Mouse (Mus musculus) kidney, postnatal 0 days (tissue): ENCODE results near the gene Rap1gap. TPM values are rescaled to one million over a fixed set of nuclear protein-coding genes. Genes with fewer than 3 reads are reported as not detected.
A peak's percentile ranks its signal among the peaks of the same experiment; 100 is the strongest.

Experiments used
- ATAC-seq: fragments of 200-750 bp; cut with Nextera tagmentation; replicated peaks from 2 replicates; pipeline ENCODE4 v1.8.0; 2017; ENCODE audit warnings: low read depth, moderate number of reproducible peaks, moderate TSS enrichment, moderate library complexity; ENCODE audit not compliant: low FRiP score
- DNase-seq: peaks from one replicate; pipeline ENCODE4 v3.0.0-alpha.2; 2016; ENCODE audit warnings: low spot score
- H3K27ac ChIP-seq: fragments of 300-500 bp; sonication (generic); 2 replicates; pipeline ENCODE4 v1.5.1; 2014; ENCODE audit warnings: mild to moderate bottlenecking
- H3K27me3 ChIP-seq: fragments of 300-500 bp; sonication (generic); 2 replicates; pipeline ENCODE4 v1.6.1; 2014; ENCODE audit warnings: low read length, mixed read lengths; ENCODE audit not compliant: insufficient read depth
- H3K36me3 ChIP-seq: fragments of 300-500 bp; sonication (generic); 2 replicates; pipeline ENCODE4 v1.6.1; 2014; ENCODE audit warnings: low read length, mixed read lengths; ENCODE audit not compliant: insufficient read depth
- H3K4me1 ChIP-seq: fragments of 300-500 bp; sonication (generic); replicated peaks from 2 replicates; pipeline ENCODE4 v1.6.1; 2014; ENCODE audit warnings: antibody characterized with exemption, low read length, mixed read lengths; ENCODE audit not compliant: insufficient read depth
- H3K4me2 ChIP-seq: fragments of 300-500 bp; sonication (generic); 2 replicates; pipeline ENCODE4 v1.6.1; 2014; ENCODE audit warnings: mild to moderate bottlenecking, low read length, moderate library complexity, mixed read lengths
- H3K4me3 ChIP-seq: fragments of 300-500 bp; sonication (generic); replicated peaks from 2 replicates; pipeline ENCODE4 v1.5.1; 2014; ENCODE audit warnings: low read depth, low read length
- H3K9ac ChIP-seq: fragments of 300-500 bp; sonication (generic); 2 replicates; pipeline ENCODE4 v1.6.1; 2014; ENCODE audit warnings: low read depth, low read length
- H3K9me3 ChIP-seq: fragments of 300-500 bp; sonication (generic); replicated peaks from 2 replicates; pipeline ENCODE4 v1.6.1; 2016; ENCODE audit warnings: low read length, inconsistent platforms, mixed read lengths
- CTCF ChIP-seq: IDR thresholded peaks from 2 replicates; pipeline ENCODE4 v1.5.1; 2016; ENCODE audit warnings: antibody characterized with exemption, low read depth, mild to moderate bottlenecking, moderate library complexity
- whole genome bisulfite sequencing: fragments of 180-500 bp; shearing (Covaris S2); extraction: QIAGEN DNeasy Blood & Tissue Kit; methylation state at CpG from one replicate; pipeline ENCODE4 v1.1.7; 2014; 5-methylcytosine and 5-hydroxymethylcytosine counted together
- polyA plus RNA-seq: library from polyadenylated mRNA; unstranded; fragments of >200 nt; fragmentation: Nextera tagmentation; extraction: Ambion mirVana; gene quantifications from 2 replicates; pipeline ENCODE4 v1.2.1, GENCODE M21; 2015

The Rap1gap gene
- polyA plus RNA-seq, 1 experiment from 2014 or later, result 30.6 TPM

GRCm38 (mm10) chr4:137721563-137721962, 57.0 kb downstream of the Rap1gap start:
- no peaks in the 10 kb centered on the region; the same call in 1 of the 2 replicates for H3K4me1 ChIP-seq
- no peak overlapping the region for H3K9ac ChIP-seq
- H3K9me3 ChIP-seq, result no peaks in the 10 kb centered on the region
- H3K4me3 ChIP-seq, result no peak overlapping the region
- no peak overlapping the region for H3K4me2 ChIP-seq
- DNase-seq, result no peak
- TF ChIP-seq CTCF, result no peak
- 60% methylated on average over 15 of the region's 15 CpGs for WGBS
- H3K27me3 ChIP-seq, result peaks cover 2% of the 10 kb centered on the region; the same call in 1 of the 2 replicates
- H3K36me3 ChIP-seq, result no peaks in the 10 kb centered on the region
- no peak overlapping the region for H3K27ac ChIP-seq
- ATAC-seq, result no peak

- DNase-seq (no peak), ATAC-seq (no peak)
- Histone ChIP-seq H3K27me3 (peaks cover 2% of the 10 kb centered on the region; the same call in 1 of the 2 replicates), H3K9ac (no peak overlapping the region), H3K4me1 (no peaks in the 10 kb centered on the region; the same call in 1 of the 2 replicates), H3K4me2 (no peak overlapping the region), H3K9me3 (no peaks in the 10 kb centered on the region), H3K36me3 (no peaks in the 10 kb centered on the region), H3K4me3 (no peak overlapping the region), H3K27ac (no peak overlapping the region)
- no peak for TF ChIP-seq CTCF
- WGBS, result 88% methylated on average over 3 of the region's 3 CpGs
These were observed 57.7 kb downstream of the Rap1gap start for GRCm38 (mm10) chr4:137722230-137722629.

- DNase-seq (peak; percentile 81), ATAC-seq (no peak)
- Histone ChIP-seq H3K36me3 (no peaks in the 10 kb centered on the region), H3K9ac (no peak overlapping the region), H3K27me3 (peaks cover 2% of the 10 kb centered on the region; the same call in 1 of the 2 replicates), H3K27ac (no peak overlapping the region), H3K4me1 (no peaks in the 10 kb centered on the region; the same call in 1 of the 2 replicates), H3K4me3 (no peak overlapping the region), H3K9me3 (no peaks in the 10 kb centered on the region), H3K4me2 (no peak overlapping the region)
- 24% methylated on average over 12 of the region's 12 CpGs for WGBS
- peak; percentile 97 for TF ChIP-seq CTCF
These were observed 58.3 kb downstream of the Rap1gap start for GRCm38 (mm10) chr4:137722692-137723427.

GRCm38 (mm10) chr4:137723527-137723926, 59.0 kb downstream of the Rap1gap start:
- ATAC-seq (no peak), DNase-seq (no peak)
- H3K4me2 ChIP-seq, result peak overlapping the region; percentile 23; the same call in 1 of the 2 replicates
- no peaks in the 10 kb centered on the region for H3K36me3 ChIP-seq
- WGBS, result 48% methylated on average over 25 of the region's 25 CpGs
- H3K27ac ChIP-seq, result no peak overlapping the region
- H3K9me3 ChIP-seq, result no peaks in the 10 kb centered on the region
- H3K27me3 ChIP-seq, result peaks cover 8% of the 10 kb centered on the region; the same call in 1 of the 2 replicates
- H3K4me3 ChIP-seq, result no peak overlapping the region
- no peaks in the 10 kb centered on the region; the same call in 1 of the 2 replicates for H3K4me1 ChIP-seq
- no peak for TF ChIP-seq CTCF
- no peak overlapping the region for H3K9ac ChIP-seq

- no peaks in the 10 kb centered on the region for H3K36me3 ChIP-seq
- 46% methylated on average over 11 of the region's 11 CpGs for WGBS
- no peak overlapping the region for H3K9ac ChIP-seq
- no peak overlapping the region for H3K27ac ChIP-seq
- no peak overlapping the region for H3K4me2 ChIP-seq
- H3K4me1 ChIP-seq, result no peaks in the 10 kb centered on the region; the same call in 1 of the 2 replicates
- H3K9me3 ChIP-seq, result no peaks in the 10 kb centered on the region
- TF ChIP-seq CTCF, result no peak
- DNase-seq (no peak), ATAC-seq (no peak)
- H3K27me3 ChIP-seq, result peaks cover 13% of the 10 kb centered on the region; the same call in 1 of the 2 replicates
- H3K4me3 ChIP-seq, result no peak overlapping the region
These were observed 59.7 kb downstream of the Rap1gap start for GRCm38 (mm10) chr4:137724212-137724611.

- Histone ChIP-seq H3K27ac (no peak overlapping the region), H3K4me3 (no peak overlapping the region), H3K9ac (no peak overlapping the region), H3K4me2 (no peak overlapping the region), H3K27me3 (peaks cover 15% of the 10 kb centered on the region; the same call in 1 of the 2 replicates), H3K9me3 (no peaks in the 10 kb centered on the region), H3K4me1 (no peaks in the 10 kb centered on the region; the same call in 1 of the 2 replicates), H3K36me3 (no peaks in the 10 kb centered on the region)
- ATAC-seq (no peak), DNase-seq (peak; percentile 39)
- WGBS, result 47% methylated on average over 8 of the region's 8 CpGs
- peak; percentile 95 for TF ChIP-seq CTCF
These were observed 60.2 kb downstream of the Rap1gap start for GRCm38 (mm10) chr4:137724766-137725165.
